Mouse (Mus musculus) gastrocnemius, adult 8-10 months (tissue): ENCODE data around the gene Gsap. TPM values are rescaled to one million over a fixed set of nuclear protein-coding genes. Genes with fewer than 3 reads are reported as not detected.
"Not testable (repeated sequence)": the region's sequence is repeated elsewhere in the genome, so short reads cannot be mapped to it uniquely, and the experiment has no call there.

Experiments used
- DNase-seq, 2 experiments: peaks; one replicate each; pipeline ENCODE4 v3.0.0; 2022; ENCODE audit warnings: low spot score in 2 of 2
- total RNA-seq, 4 experiments: library from RNA; stranded (reverse); gene quantifications; 2 replicates each; pipeline ENCODE4 v1.2.4; 2022

The Gsap gene
- total RNA-seq, 4 experiments from 2014 or later = 0.58 to 1.3 (median 0.79) TPM

GRCm38 (mm10) chr5:21257806-21258205 is 71.8 kb downstream of the Gsap start:
- DNase-seq = no peak

- no peak for DNase-seq
Observed at GRCm38 (mm10) chr5:21260746-21261145, 74.7 kb downstream of the Gsap start.

GRCm38 (mm10) chr5:21261202-21261844 is 75.3 kb downstream of the Gsap start:
- no peak for DNase-seq

DNA sequence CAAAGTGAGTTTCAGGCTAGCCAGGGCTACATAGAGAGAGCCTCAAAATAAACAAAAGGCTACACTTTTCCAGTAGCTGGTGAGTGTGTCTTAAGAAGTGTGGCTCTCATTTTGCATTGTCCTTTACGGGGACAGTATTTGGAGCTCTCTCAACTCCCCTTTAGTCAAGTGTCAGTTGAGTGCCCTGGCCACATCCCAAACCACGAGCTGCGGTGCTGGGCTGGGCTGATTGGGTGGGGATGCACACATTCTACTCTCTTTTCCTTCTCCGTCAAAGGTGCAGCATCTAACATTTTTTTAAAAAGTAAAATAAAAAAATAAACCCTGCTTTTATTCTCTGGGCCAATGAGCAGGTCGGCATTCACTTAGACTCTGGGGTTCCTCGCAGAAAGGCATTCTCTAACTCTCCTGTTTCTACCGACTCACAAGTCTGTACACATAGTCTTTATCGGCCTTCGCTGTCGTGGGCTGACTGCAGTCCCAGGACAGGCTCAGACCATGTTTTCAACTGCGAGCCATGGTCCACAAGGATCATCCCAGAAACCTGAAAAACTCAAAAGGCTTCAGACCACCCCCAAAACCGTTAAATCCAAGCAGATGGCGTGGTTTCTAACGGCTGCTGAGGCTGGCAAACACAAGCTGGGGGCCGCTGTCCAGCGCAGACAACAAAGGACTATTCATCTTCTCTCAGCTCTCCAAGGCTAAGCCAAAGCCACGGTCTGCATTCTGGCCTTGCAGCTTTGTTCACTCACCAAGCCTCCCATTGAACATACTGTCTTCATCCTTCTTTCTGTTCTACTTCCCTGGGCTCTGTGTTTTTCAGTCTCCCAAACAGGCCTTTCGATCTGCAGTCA is 77.4 kb downstream of the Gsap start:
- no peak for DNase-seq

DNA sequence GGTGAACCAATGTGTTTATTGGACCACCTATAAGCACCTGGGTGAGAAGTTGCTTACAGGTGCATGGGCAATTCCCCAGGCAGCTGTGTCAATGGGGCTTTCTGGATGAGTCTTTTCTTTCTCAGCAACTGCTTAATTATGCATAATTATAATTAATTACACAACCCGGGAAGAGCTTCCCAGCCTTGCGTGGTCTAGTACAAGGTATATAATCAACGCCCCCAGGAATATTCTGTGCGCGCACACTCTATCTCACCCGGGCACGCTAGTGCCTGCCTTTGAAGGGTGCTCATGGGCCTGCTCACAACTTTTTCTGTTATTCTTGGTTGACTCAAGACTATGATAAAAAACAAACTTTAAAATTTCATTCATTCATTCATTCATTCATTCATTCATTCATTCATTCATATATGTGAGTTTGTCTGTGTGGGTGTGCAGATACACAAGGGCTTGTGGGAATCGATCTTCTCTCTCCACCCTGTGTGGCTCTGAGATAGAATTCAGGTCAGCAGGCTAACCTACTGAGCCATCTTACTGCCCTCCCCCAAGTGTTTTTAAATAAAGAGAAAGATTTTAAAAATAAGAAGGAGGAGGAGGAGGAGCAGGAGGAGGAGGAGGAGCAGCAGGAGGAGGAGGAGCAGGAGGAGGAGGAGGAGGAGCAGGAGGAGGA is 78.4 kb downstream of the Gsap start:
- DNase-seq = no peak

DNA sequence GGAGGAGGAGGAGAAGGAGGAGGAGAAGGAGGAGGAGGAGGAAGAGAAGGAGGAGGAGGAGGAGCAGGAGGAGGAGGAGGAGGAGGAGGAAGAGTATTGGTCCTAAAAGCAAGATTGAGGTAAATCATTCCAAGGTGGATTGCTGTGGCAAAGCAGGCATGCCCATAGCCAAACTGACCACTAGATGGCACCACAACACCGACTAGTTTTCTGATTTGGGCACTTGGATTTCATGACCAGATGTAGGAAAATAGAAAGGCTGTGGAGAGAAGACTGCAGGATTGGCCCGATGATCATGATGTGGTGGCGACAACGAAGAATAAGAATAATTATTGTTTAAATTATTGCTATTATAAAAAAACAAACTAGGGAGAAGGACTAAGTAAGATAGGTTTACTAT is 79.0 kb downstream of the Gsap start:
- DNase-seq = peak; percentile 53 to 59

- DNase-seq = no peak
Observed at GRCm38 (mm10) chr5:21267090-21267489, 81.0 kb downstream of the Gsap start.

GRCm38 (mm10) chr5:21269446-21269845 is 83.4 kb downstream of the Gsap start:
- DNase-seq = peak in 1 of 2 experiments; percentile 15

GRCm38 (mm10) chr5:21270756-21271155 is 84.7 kb downstream of the Gsap start:
- no peak for DNase-seq

- no peak for DNase-seq
Observed at GRCm38 (mm10) chr5:21271386-21272354, 85.6 kb downstream of the Gsap start.

DNA sequence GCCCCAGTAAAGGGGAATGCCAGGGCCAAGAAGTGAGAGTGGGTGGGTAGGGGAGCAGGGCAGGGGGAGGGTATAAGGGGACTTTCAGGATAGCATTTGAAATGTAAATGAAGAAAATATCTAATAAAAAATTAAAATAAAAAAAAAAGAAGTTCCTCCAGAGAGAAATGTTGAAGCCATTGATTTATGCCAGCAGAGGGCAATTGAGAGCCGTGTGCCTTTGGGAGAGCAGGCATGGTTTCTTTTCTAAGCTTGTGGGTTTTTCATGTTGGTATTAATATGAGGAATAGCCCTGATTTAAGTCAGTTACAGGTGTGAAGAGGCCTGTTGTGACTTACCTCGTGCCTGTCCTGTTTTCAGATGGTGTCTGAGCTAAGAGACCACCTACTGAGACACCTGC is 91.6 kb downstream of the Gsap start:
- DNase-seq = not testable (repeated sequence)

DNA sequence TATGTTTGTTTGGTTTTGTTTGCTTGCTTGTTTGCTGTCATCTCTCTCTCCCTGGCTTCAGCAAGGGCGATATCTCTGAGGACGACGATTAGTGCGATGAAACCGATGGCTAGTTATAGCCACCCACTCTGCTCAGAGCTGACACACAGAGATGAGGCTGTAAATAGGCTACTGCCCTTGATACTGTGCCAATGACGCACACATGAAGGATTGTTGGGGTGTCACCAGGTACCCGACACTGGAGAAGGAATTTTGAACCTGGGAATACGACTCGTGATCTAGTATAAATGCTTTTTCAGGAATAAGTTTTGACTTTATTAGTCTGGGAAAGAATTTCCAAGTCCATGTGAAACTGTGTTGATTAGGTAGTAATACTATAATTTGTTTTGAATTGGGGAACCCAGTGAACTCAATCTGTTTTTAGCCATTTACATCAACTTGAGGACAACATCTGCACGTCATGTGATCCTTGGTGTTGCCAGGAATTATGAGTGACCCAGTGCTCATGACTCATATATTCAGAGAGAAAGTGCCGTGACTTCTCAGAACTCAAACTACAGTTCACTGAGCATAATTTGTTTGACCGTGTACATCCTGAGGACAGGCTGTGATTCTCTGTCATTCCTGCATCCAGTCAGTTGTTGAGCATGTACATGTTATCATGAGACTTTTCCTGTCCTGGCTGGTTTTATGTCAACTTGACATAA is 97.5 kb downstream of the Gsap start:
- DNase-seq = peak in 1 of 2 experiments; percentile 33

DNA sequence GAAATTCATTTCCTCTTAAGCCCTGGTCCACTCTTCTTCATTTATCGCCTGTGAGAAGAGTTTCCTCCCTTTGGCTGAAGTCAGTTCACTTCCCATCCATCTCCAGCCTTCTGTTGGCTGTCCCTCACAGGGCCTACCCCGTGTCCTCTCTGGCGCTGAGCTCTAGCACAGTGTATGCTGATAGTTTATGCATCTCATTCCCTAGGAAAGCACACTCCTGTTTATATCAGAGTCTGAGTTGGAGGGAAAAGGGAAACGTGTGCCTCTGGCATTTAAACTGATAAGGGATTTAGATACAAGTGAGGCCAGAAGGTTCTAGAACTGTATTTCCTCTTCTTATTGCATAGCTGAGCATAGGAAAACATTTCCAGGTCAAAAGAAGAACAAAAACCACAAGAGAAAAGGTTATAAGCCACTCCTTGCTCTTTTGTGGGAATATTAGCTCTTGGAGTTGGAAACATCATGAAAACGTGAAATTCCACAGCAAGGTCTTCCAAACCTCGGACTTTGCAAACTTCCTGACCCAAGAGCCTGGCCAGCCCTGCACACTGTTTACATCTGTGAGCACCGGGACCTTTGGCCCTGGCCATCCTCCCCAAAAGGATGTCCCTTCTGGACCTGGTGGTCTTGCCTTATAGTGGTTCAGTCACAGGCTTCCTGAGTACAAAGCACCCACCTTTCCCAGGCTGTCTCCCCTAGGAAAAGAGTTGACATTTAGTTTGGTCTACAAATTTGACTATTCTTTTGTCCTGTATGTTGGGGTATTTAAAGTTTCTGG is 102.8 kb downstream of the Gsap start:
- DNase-seq = no peak

DNA sequence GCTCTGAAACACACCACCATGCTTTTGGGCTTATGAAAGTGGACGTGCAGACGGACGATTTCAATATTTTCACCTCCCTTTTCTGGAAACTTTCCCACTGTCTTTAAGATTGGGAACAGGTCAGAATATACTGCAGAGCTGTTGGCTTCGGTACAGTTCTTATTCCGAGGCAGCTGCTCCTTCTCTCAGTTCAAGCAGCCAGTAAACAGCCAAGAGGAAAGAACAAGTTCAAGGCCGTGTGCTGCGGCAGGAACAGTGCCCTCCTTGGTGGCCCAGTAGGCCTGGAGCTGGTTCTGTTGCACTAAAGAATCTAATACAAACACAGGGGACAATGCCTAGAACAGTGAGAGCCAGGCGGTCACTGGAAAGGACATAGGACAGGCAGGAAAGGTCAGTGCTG is 104.5 kb downstream of the Gsap start:
- no peak for DNase-seq

DNA sequence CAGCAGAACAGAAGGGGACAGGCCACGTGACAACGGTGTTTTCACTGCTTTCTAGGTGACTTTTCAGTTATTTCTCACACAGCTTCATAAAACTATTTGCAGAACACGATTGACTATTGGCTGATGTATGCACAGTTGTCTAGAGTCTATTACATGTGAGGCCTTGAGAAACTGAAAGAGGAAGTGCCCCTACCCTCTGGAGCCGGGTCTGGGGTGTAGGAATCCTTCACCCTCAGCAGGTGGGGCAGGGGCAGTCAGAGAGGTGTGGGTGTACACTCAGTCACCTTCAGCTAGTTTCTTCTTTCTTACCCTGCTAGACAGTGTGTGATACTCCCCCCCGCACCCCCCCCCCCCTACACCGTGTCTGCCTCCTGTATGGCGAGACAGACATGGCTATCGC is 109.6 kb downstream of the Gsap start:
- no peak for DNase-seq

- no peak for DNase-seq
Observed at GRCm38 (mm10) chr5:21299076-21299755, 113.2 kb downstream of the Gsap start.

GRCm38 (mm10) chr5:21300058-21300457 is 114.0 kb downstream of the Gsap start:
- DNase-seq = no peak

DNA sequence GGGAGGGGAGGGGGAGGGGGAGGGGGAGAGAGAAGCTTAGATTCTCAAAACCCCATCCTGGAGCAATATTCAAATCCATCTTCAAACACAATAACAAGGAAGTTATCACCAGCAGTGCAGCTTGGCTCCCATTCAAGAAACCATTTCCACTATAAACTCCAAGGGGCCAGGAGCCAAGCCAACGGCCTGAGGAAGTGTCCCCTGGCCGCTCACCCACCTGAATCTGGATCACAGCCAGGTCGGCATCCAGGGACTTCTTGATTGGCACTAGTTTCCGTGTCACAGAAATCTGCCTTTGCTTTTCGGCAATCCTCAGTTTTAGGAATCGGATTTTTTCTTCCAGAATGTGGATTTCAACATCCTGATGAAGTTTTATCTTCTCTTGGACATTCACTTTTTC is 115.0 kb downstream of the Gsap start:
- peak in 1 of 2 experiments; percentile 12 for DNase-seq

DNA sequence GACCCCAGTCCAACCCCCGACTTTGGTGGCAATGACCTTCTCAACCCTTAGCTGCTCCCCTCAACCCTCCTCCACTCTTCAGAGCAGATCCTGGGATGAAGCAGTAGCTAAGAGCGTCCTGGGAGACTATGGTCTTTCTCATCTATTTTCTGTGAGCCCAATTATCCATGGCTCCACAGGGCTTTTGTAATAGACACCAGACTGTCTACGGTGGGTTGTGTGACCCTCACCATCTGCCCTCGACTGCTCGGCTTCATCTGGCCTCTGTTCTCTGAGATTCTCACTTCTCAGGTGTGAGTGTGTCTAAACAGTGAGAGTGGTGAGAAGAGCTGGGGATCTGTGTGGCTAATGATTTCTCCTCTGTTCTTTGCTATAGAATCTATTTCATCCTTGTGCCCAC is 121.1 kb downstream of the Gsap start:
- no peak for DNase-seq
